Comparison of ENCODE assay signal across 19 mouse cellular contexts in genomic region chrX:121637180-121637579, GRCm38 (mm10).
A peak's percentile ranks its signal among the peaks of the same experiment; 100 is the strongest.
DNase-seq lines count a peak whose midpoint lies in the region; ATAC-seq and TF ChIP-seq lines count a peak whose summit lies in the region.
"Had no signal": no experiment of that assay in that cellular context is flagged by ENCODE, and none has a peak within 500 bp of the region (broad histone marks: within the 10 kb centered on the region; RNA-seq: fewer than 3 reads in every experiment).

No protein-coding gene starts in this region.

- no peak for TF ChIP-seq CTCF in layer of hippocampus, adult 2 months (conservative IDR thresholded peaks at IDR 0.05)

- no peak overlapping the region for H3K4me3 ChIP-seq in layer of hippocampus, adult 2 months
- H3K4me3 ChIP-seq: embryonic facial prominence, embryonic 10.5 days; embryonic facial prominence, embryonic 12.5 days; forebrain, embryonic 13.5 days; forebrain, embryonic 15.5 days had no signal

- peak; percentile 96 for ATAC-seq in granulocyte monocyte progenitor cell, adult 5-6 weeks (replicated peaks; ENCODE audit: poor library complexity, severe bottlenecking)
- peak; percentile 82 for ATAC-seq in megakaryocyte progenitor cell, adult 5-6 weeks (replicated peaks; ENCODE audit: poor library complexity)
- ATAC-seq: activated CD4-positive, CD25-positive, alpha-beta regulatory T cell, adult 4 months; forebrain, embryonic 13.5 days; forebrain, embryonic 15.5 days; forebrain, postnatal 0 days; Patski had no signal

- peak; percentile 76 for DNase-seq in 416B (ENCODE audit: low read depth)
- DNase-seq in layer of hippocampus, adult 2 months (ENCODE audit: low spot score in 2 of 2): no peak
- DNase-seq in c-Kit-positive CD71-positive TER-119-positive erythroid progenitor cells, embryonic 14.5 days (ENCODE audit: low spot score): no peak
- DNase-seq: adrenal gland, adult 8-10 months; adrenal gland, postnatal 25 days; cerebellum, adult 11-12 months; cerebellum, adult 2 months; cerebellum, adult 9-10 months; cerebellum, postnatal 10 days; cerebellum, postnatal 25 days; forebrain, postnatal 0 days had no signal

- H3K27ac ChIP-seq in layer of hippocampus, adult 2 months: no peak overlapping the region
- H3K27ac ChIP-seq: embryonic facial prominence, embryonic 10.5 days; embryonic facial prominence, embryonic 12.5 days; forebrain, embryonic 13.5 days; forebrain, embryonic 15.5 days had no signal
